Mouse (Mus musculus): ENCODE data around the gene Aspdh. TPM values are rescaled to one million over a fixed set of nuclear protein-coding genes. Genes with fewer than 3 reads are reported as not detected.

Gene Aspdh
- polyA plus RNA-seq, 1 experiment from 2014 or later = 1.5 TPM

- no peak for TF ChIP-seq CTCF (IDR thresholded peaks at IDR 0.05; ENCODE audit: low read depth)
- Histone ChIP-seq H3K4me1 (replicated peaks; ENCODE audit: control insufficient read depth, insufficient read depth, low read length) (peaks cover 4% of the 10 kb centered on the region; the same call in 1 of the 2 replicates), H3K9me3 (ENCODE audit: control insufficient read depth) (no peaks in the 10 kb centered on the region), H3K9ac (ENCODE audit: low read depth, low read length) (no peak overlapping the region), H3K27me3 (replicated peaks; ENCODE audit: control insufficient read depth, insufficient read depth, low read length) (peaks cover 7% of the 10 kb centered on the region; the same call in 1 of the 2 replicates), H3K36me3 (ENCODE audit: control insufficient read depth, insufficient read depth) (no peaks in the 10 kb centered on the region; the same call in 1 of the 2 replicates), H3K4me3 (ENCODE audit: low read depth, low read length) (no peak overlapping the region), H3K27ac (ENCODE audit: low read depth, low read length) (no peak overlapping the region), H3K4me2 (replicated peaks; ENCODE audit: low read depth) (no peak overlapping the region)
- no peak for ATAC-seq
- WGBS = 38% methylated on average over 5 of the region's 5 CpGs
Measured at GRCm38 (mm10) chr7:44475046-44475614, 9.9 kb downstream of the Aspdh start.

- H3K9ac ChIP-seq (ENCODE audit: low read depth, low read length) = no peak overlapping the region
- no peak for ATAC-seq
- 0 out of 2 replicates have a peak, but pooled peaks cover 5% of the 10 kb centered on the region for H3K27me3 ChIP-seq (replicated peaks; ENCODE audit: control insufficient read depth, insufficient read depth, low read length)
- no peaks in the 10 kb centered on the region for H3K36me3 ChIP-seq (ENCODE audit: control insufficient read depth, insufficient read depth)
- no peaks in the 10 kb centered on the region for H3K9me3 ChIP-seq (ENCODE audit: control insufficient read depth)
- H3K4me1 ChIP-seq (replicated peaks; ENCODE audit: control insufficient read depth, insufficient read depth, low read length) = no peaks in the 10 kb centered on the region
- H3K27ac ChIP-seq (ENCODE audit: low read depth, low read length) = no peak overlapping the region
- no peak for TF ChIP-seq CTCF (IDR thresholded peaks at IDR 0.05; ENCODE audit: low read depth)
- no peak overlapping the region for H3K4me3 ChIP-seq (ENCODE audit: low read depth, low read length)
- no peak overlapping the region for H3K4me2 ChIP-seq (replicated peaks; ENCODE audit: low read depth)
- WGBS = 55% methylated on average over 3 of the region's 3 CpGs
Measured at GRCm38 (mm10) chr7:44482836-44483435, 17.7 kb downstream of the Aspdh start.

GRCm38 (mm10) chr7:44484109-44484508 is 18.9 kb downstream of the Aspdh start:
- H3K4me3 ChIP-seq (ENCODE audit: low read depth, low read length) = no peak overlapping the region
- no peak overlapping the region for H3K4me2 ChIP-seq (replicated peaks; ENCODE audit: low read depth)
- peaks cover 7% of the 10 kb centered on the region; the same call in 1 of the 2 replicates for H3K36me3 ChIP-seq (ENCODE audit: control insufficient read depth, insufficient read depth)
- 0 out of 2 replicates have a peak, but pooled peaks cover 5% of the 10 kb centered on the region for H3K27me3 ChIP-seq (replicated peaks; ENCODE audit: control insufficient read depth, insufficient read depth, low read length)
- no peaks in the 10 kb centered on the region for H3K9me3 ChIP-seq (ENCODE audit: control insufficient read depth)
- H3K4me1 ChIP-seq (replicated peaks; ENCODE audit: control insufficient read depth, insufficient read depth, low read length) = no peaks in the 10 kb centered on the region
- no peak overlapping the region for H3K27ac ChIP-seq (ENCODE audit: low read depth, low read length)
- no peak for ATAC-seq
- 93% methylated on average over 1 of the region's 1 CpGs for WGBS
- TF ChIP-seq CTCF (IDR thresholded peaks at IDR 0.05; ENCODE audit: low read depth) = no peak
- H3K9ac ChIP-seq (ENCODE audit: low read depth, low read length) = no peak overlapping the region

GRCm38 (mm10) chr7:44484841-44485571 is 19.8 kb downstream of the Aspdh start:
- WGBS = 31% methylated on average over 5 of the region's 5 CpGs
- peaks cover 14% of the 10 kb centered on the region; the same call in 1 of the 2 replicates for H3K36me3 ChIP-seq (ENCODE audit: control insufficient read depth, insufficient read depth)
- ATAC-seq = peak; percentile 53; the same call in 1 of the 2 replicates

DNA sequence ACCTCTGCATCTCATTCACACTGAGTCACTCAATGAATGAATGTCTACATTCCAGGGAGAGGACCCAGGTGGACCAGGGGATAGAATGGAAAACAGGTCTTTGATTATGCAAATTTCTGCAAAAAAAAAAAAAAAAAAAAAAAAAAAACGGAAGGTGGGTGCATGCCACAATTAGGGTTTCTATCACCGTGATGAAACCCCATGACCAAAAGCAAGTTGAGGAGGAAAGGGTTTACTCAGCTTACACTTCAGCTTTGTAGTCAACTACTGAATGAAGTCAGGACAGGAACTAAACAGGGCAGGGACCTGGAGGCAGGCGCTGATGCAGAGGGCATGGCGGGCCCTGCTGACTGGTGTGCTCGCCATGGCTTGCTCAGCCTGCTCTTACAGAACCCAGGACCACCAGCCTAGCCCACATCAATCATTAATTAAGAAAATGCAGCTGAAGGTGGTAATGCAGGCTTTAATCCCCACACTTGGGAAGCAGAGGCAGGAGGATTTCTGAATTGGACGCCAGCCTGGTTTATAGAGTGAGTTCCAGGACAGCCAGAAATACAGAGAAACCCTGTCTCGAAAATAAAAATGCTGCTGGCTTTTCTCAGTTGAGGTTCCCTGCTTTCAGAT is 20.5 kb downstream of the Aspdh start:
- 72% methylated on average over 7 of the region's 7 CpGs for WGBS
- H3K4me3 ChIP-seq (ENCODE audit: low read depth, low read length) = no peak overlapping the region
- H3K4me2 ChIP-seq (replicated peaks; ENCODE audit: low read depth) = no peak overlapping the region
- H3K9me3 ChIP-seq (ENCODE audit: control insufficient read depth) = no peaks in the 10 kb centered on the region
- no peak for ATAC-seq
- H3K27ac ChIP-seq (ENCODE audit: low read depth, low read length) = no peak overlapping the region
- no peak overlapping the region for H3K9ac ChIP-seq (ENCODE audit: low read depth, low read length)
- TF ChIP-seq CTCF (IDR thresholded peaks at IDR 0.05; ENCODE audit: low read depth) = no peak
- no peaks in the 10 kb centered on the region for H3K4me1 ChIP-seq (replicated peaks; ENCODE audit: control insufficient read depth, insufficient read depth, low read length)
- H3K27me3 ChIP-seq (replicated peaks; ENCODE audit: control insufficient read depth, insufficient read depth, low read length) = 0 out of 2 replicates have a peak, but pooled peaks cover 5% of the 10 kb centered on the region
- peaks cover 21% of the 10 kb centered on the region; the same call in 1 of the 2 replicates for H3K36me3 ChIP-seq (ENCODE audit: control insufficient read depth, insufficient read depth)

More at GRCm38 (mm10) chr7:44484841-44485571, 19.8 kb downstream of the Aspdh start:
- H3K4me1 ChIP-seq (replicated peaks; ENCODE audit: control insufficient read depth, insufficient read depth, low read length) = no peaks in the 10 kb centered on the region
- no peak overlapping the region for H3K4me2 ChIP-seq (replicated peaks; ENCODE audit: low read depth)
- H3K9me3 ChIP-seq (ENCODE audit: control insufficient read depth) = no peaks in the 10 kb centered on the region
- H3K9ac ChIP-seq (ENCODE audit: low read depth, low read length) = no peak overlapping the region
- TF ChIP-seq CTCF (IDR thresholded peaks at IDR 0.05; ENCODE audit: low read depth) = peak; percentile 98
- no peak overlapping the region for H3K4me3 ChIP-seq (ENCODE audit: low read depth, low read length)
- 0 out of 2 replicates have a peak, but pooled peaks cover 5% of the 10 kb centered on the region for H3K27me3 ChIP-seq (replicated peaks; ENCODE audit: control insufficient read depth, insufficient read depth, low read length)
- no peak overlapping the region for H3K27ac ChIP-seq (ENCODE audit: low read depth, low read length)
